Mouse (Mus musculus): ENCODE measurements around the gene Csmd2.

DNA sequence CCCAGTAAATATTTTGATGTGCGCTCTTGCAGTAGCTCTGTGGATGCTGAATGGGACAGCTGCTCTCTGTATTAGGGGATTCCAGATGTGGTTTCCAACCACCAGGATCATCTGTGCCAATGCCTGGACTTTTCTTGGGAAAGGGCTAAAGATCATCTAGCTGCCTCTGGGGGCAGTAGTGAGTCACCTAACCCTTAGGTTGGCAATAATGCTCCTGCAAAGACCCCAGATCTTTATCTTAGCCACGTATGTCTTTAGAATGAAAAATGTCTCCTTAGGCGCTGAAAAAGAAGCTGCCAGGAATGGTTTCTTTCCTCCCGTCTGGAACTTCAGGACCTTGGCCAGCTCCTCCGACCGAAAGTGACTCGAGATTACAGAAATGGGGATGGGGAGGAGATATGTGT lies 17.6 kb upstream of the Csmd2 start:
- TF ChIP-seq CTCF (IDR thresholded peaks at IDR 0.05; ENCODE audit: low read depth, low read length), result no peak
- TF ChIP-seq POLR2A (IDR thresholded peaks at IDR 0.05; ENCODE audit: borderline replicate concordance, low read depth, low read length), result no peak

Data from bone marrow macrophage, adult 2 months (primary cell).